Mouse (Mus musculus) midbrain, embryonic 16.5 days (tissue): ENCODE measurements around the gene Olfr31. TPM values are rescaled to one million over a fixed set of nuclear protein-coding genes. Genes with fewer than 3 reads are reported as not detected.

Experiments
- ATAC-seq: fragments of 200-750 bp; cut with Nextera tagmentation; 2 replicates; pipeline ENCODE4 v1.8.0; 2017; ENCODE audit warnings: moderate TSS enrichment
- H3K27ac ChIP-seq: fragments of 300-500 bp; sonication (generic); 2 replicates; pipeline ENCODE4 v1.5.1; 2014; ENCODE audit warnings: mild to moderate bottlenecking, low read length, mixed read lengths
- H3K27me3 ChIP-seq: fragments of 300-500 bp; sonication (generic); 2 replicates; pipeline ENCODE4 v1.6.1; 2014; ENCODE audit warnings: low read depth, low read length, mixed read lengths; ENCODE audit not compliant: control insufficient read depth, insufficient read depth
- H3K36me3 ChIP-seq: fragments of 300-500 bp; sonication (generic); 2 replicates; pipeline ENCODE4 v1.6.1; 2014; ENCODE audit warnings: mild to moderate bottlenecking, low read length, moderate library complexity, mixed read lengths; ENCODE audit not compliant: control insufficient read depth, insufficient read depth
- H3K4me1 ChIP-seq: fragments of 300-500 bp; sonication (generic); 2 replicates; pipeline ENCODE4 v1.6.1; 2014; ENCODE audit warnings: mild to moderate bottlenecking, low read length, mixed read lengths; ENCODE audit not compliant: control insufficient read depth, insufficient read depth
- H3K4me2 ChIP-seq: fragments of 300-500 bp; sonication (generic); 2 replicates; pipeline ENCODE4 v1.6.1; 2014; ENCODE audit warnings: mild to moderate bottlenecking, low read length, mixed read lengths
- H3K4me3 ChIP-seq: fragments of 300-500 bp; sonication (generic); 2 replicates; pipeline ENCODE4 v1.5.1; 2014; ENCODE audit warnings: low read depth, mild to moderate bottlenecking, low read length, moderate library complexity, mixed read lengths
- H3K9ac ChIP-seq: fragments of 300-500 bp; sonication (generic); 2 replicates; pipeline ENCODE4 v1.6.1; 2014; ENCODE audit warnings: low read depth, low read length, mixed read lengths
- H3K9me3 ChIP-seq: fragments of 300-500 bp; sonication (generic); replicated peaks from 2 replicates; pipeline ENCODE4 v1.6.1; 2014; ENCODE audit warnings: mild to moderate bottlenecking, low read length, mixed read lengths; ENCODE audit not compliant: control insufficient read depth, poor library complexity, severe bottlenecking
- WGBS: fragments of 180-500 bp; shearing (Covaris S2); extraction: QIAGEN DNeasy Blood & Tissue Kit; methylation state at CpG from one replicate; pipeline ENCODE4 v1.1.7; 2014; 5-methylcytosine and 5-hydroxymethylcytosine counted together
- polyA plus RNA-seq: library from polyadenylated mRNA; unstranded; fragments of >200 nt; fragmentation: Nextera tagmentation; extraction: Ambion mirVana; gene quantifications from 2 replicates; pipeline ENCODE4 v1.2.1, GENCODE M21; 2015

The Olfr31 gene
- polyA plus RNA-seq, 1 experiment from 2014 or later = not detected

DNA sequence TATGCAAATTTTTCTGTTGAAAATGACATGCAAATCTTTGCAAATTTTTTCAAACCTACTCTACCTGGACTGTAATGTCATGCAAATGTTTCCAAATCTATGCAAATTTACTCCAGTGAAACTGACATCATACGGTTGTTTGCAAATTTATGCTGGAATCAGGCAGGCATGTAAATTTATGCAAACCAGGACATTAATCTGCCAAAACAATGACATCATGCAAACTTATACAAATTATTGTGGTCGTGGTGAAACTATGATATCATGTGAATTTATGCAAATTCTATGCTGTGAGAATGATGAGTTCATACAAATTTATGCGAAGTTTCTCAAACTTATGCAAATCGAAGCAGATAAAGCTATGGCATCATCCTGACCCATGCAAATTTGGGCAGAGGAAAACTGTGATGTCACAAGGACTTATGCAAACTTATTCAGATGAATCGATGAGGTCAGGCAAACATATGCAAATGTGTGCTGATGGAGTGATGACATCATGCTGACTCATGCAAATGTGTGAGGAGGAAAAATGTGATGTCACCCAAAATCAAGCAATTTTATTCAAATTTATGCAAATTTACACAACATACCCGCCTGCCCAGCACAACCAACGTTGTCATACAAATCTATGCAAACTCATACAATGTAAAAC is 30.6 kb downstream of the Olfr31 start:
- 0 out of 2 replicates have a peak, but pooled peaks have one; percentile 0 for ATAC-seq
- WGBS = 86% methylated on average over 7 of the region's 7 CpGs

DNA sequence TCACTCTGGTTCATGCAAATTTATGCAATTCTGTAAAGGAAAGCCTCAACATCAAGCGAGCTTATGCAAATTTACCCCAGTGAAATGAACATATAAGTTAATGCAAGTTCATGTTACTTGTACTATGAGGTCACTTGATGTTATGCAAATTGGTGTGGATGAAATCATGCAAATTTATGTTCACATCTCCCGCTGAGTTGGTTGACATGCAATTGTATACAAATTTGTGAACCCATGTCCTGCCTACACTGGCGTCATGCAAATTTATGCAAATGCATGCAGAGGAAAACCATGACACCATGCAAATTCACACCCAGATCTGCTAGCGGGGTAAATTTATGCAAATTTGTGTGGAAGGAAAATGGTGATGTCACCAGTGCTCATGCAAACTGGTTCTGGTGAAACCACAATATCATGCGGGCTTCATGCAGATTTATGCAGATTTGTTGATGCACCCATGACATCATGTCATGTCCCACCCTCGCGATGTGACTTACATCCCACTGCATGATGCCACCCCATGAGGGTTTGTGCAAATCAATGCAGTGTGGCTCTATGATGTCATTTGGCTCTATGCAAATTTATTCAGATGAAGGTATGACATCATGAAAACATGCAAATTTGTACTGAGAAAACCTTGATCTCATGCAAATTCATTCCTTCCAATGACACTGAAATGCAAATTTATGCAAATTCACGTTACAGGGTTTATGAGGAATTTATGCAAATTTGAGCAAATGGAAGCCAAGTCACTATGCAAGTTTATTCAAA is 31.3 kb downstream of the Olfr31 start:
- Histone ChIP-seq H3K4me1 (no peaks in the 10 kb centered on the region), H3K36me3 (0 out of 2 replicates have a peak, but pooled peaks cover 3% of the 10 kb centered on the region), H3K9me3 (peaks cover 20% of the 10 kb centered on the region; the same call in 1 of the 2 replicates), H3K9ac (no peak overlapping the region), H3K4me3 (no peak overlapping the region), H3K27ac (no peak overlapping the region), H3K4me2 (no peak overlapping the region), H3K27me3 (no peaks in the 10 kb centered on the region)
- peak; percentile 19; the same call in 1 of the 2 replicates for ATAC-seq
- WGBS = 83% methylated on average over 8 of the region's 8 CpGs

More for the DNA sequence above, 30.6 kb downstream of the Olfr31 start:
- H3K4me1 ChIP-seq = no peaks in the 10 kb centered on the region
- no peak overlapping the region for H3K9ac ChIP-seq
- H3K36me3 ChIP-seq = 0 out of 2 replicates have a peak, but pooled peaks cover 3% of the 10 kb centered on the region
- no peak overlapping the region for H3K4me2 ChIP-seq
- no peak overlapping the region for H3K4me3 ChIP-seq
- no peaks in the 10 kb centered on the region for H3K27me3 ChIP-seq
- H3K9me3 ChIP-seq = peaks cover 20% of the 10 kb centered on the region; the same call in 1 of the 2 replicates
- H3K27ac ChIP-seq = no peak overlapping the region

DNA sequence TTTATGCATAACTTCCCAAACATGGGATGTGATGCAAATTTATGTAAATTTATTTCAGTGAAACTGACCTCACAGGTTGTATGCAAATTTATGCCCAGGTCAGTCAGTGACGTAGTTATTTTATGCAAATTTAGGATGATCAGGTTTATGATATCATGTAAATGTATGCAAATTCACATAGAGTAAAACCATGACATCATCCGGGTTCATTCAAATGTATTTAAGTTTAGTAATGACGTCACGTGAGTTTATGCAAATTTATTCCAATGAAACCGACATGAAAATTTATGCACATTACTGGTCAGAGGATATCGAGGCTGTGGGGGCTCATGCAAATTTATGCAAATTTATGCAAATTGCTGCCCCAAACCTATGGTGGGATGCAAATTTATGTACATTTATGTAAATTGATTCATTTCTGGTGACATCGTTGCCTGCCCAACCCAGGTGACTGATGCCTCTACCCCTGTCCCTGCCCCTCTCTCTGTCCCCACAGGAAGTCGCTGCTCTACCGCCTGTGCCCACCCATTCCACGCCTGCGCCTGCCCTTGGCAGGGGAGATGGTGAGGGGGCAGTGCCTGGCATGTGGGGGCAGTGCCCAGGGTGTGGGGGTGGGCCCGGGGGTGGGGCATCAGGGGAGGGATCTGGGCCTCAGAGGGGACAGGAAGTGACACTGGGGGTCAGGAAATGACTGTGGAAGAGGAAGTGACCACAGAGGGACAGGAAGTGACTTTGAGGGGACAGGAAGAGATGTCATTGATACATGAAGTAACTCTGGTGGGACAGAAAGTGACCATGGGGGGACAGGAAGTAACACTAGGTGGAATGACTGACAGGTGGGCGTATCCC is 32.1 kb downstream of the Olfr31 start:
- H3K9me3 ChIP-seq = peaks cover 13% of the 10 kb centered on the region; the same call in 1 of the 2 replicates
- no peak overlapping the region for H3K27ac ChIP-seq
- ATAC-seq = peak; percentile 19; the same call in 1 of the 2 replicates
- H3K4me1 ChIP-seq = no peaks in the 10 kb centered on the region
- H3K9ac ChIP-seq = no peak overlapping the region
- no peaks in the 10 kb centered on the region for H3K27me3 ChIP-seq
- 0 out of 2 replicates have a peak, but pooled peaks cover 3% of the 10 kb centered on the region for H3K36me3 ChIP-seq
- no peak overlapping the region for H3K4me3 ChIP-seq
- WGBS = 74% methylated on average over 13 of the region's 13 CpGs
- no peak overlapping the region for H3K4me2 ChIP-seq

DNA sequence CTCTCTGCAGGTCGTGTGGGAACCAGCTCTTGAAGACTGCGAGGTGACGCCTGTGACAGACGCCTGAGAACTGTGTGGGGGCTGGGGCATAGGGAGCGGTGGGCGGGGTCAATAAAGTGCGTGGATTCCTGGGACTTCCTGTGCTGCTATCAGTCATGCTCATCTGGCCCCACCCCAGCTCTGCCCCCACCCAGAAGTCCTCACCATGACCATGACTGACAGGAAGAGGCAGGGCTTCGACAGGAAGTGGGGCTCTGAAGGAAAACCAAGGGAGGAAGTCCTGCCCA is 32.7 kb downstream of the Olfr31 start:
- 94% methylated on average over 8 of the region's 8 CpGs for WGBS
- Histone ChIP-seq H3K4me2 (no peak overlapping the region), H3K4me3 (no peak overlapping the region), H3K27ac (no peak overlapping the region), H3K9ac (no peak overlapping the region), H3K9me3 (peaks cover 9% of the 10 kb centered on the region; the same call in 1 of the 2 replicates), H3K27me3 (no peaks in the 10 kb centered on the region), H3K4me1 (no peaks in the 10 kb centered on the region), H3K36me3 (no peaks in the 10 kb centered on the region)
- ATAC-seq = 0 out of 2 replicates have a peak, but pooled peaks have one; percentile 10

Other genes starting within 250 kb of the Olfr31 start
- gene Psmd6, start 201.8 kb upstream of the Olfr31 start, polyA plus RNA-seq = 250 and 259 TPM in 2 replicates
- not detected in 2 replicates for gene Olfr720, start 136.0 kb upstream of the Olfr31 start, polyA plus RNA-seq
- 2.3 and 2.7 TPM in 2 replicates for gene Il3ra, start 23.4 kb downstream of the Olfr31 start, polyA plus RNA-seq
- gene Olfr721-ps1, start 78.5 kb downstream of the Olfr31 start, polyA plus RNA-seq = not detected in 2 replicates